Mouse (Mus musculus): ENCODE results near the gene H2al1f. TPM values are rescaled to one million over a fixed set of nuclear protein-coding genes. Genes with fewer than 3 reads are reported as not detected.
A peak's percentile ranks its signal among the peaks of the same experiment; 100 is the strongest.
"Not testable (repeated sequence)": the region's sequence is repeated elsewhere in the genome, so short reads cannot be mapped to it uniquely, and the experiment has no call there.

The H2al1f gene
- polyA plus RNA-seq (2015; fragmentation: Nextera tagmentation; extraction: Ambion mirVana) = not detected in 2 replicates

- not testable (repeated sequence) for H3K4me1 ChIP-seq (replicated peaks; ENCODE audit: control insufficient read depth, insufficient read depth, low read length); H3K36me3 ChIP-seq (ENCODE audit: control insufficient read depth, insufficient read depth, low read length); H3K4me2 ChIP-seq (ENCODE audit: low read depth, low read length); H3K27ac ChIP-seq (ENCODE audit: low read length); H3K9ac ChIP-seq (ENCODE audit: low read length); H3K27me3 ChIP-seq (ENCODE audit: control insufficient read depth, insufficient read depth, low read depth, low read length); H3K4me3 ChIP-seq (ENCODE audit: low read length); ATAC-seq (ENCODE audit: low read depth); H3K9me3 ChIP-seq (ENCODE audit: control insufficient read depth, low read length)
- no CpG with 5 or more reads among the region's 6 CpGs for WGBS
Measured at GRCm38 (mm10) chrX:11314858-11315257, at the start of gene H2al1f. TSS of gene H2al1f (plus strand) at chrX:11315158.

- Histone ChIP-seq H3K4me2 (ENCODE audit: low read depth, low read length) (no peak overlapping the region), H3K4me3 (ENCODE audit: low read length) (no peak overlapping the region), H3K4me1 (replicated peaks; ENCODE audit: control insufficient read depth, insufficient read depth, low read length) (no peaks in the 10 kb centered on the region), H3K36me3 (ENCODE audit: control insufficient read depth, insufficient read depth, low read length) (no peaks in the 10 kb centered on the region), H3K9me3 (ENCODE audit: control insufficient read depth, low read length) (no peaks in the 10 kb centered on the region), H3K27ac (ENCODE audit: low read length) (no peak overlapping the region), H3K27me3 (ENCODE audit: control insufficient read depth, insufficient read depth, low read depth, low read length) (no peaks in the 10 kb centered on the region), H3K9ac (ENCODE audit: low read length) (no peak overlapping the region)
- ATAC-seq (ENCODE audit: low read depth) = peak; percentile 86
- 28% methylated on average over 7 of the region's 7 CpGs for WGBS
Measured at GRCm38 (mm10) chrX:11267791-11268190, 47.2 kb upstream of the H2al1f start.

- Histone ChIP-seq H3K36me3 (ENCODE audit: control insufficient read depth, insufficient read depth, low read length) (no peaks in the 10 kb centered on the region), H3K9ac (ENCODE audit: low read length) (no peak overlapping the region), H3K4me2 (ENCODE audit: low read depth, low read length) (no peak overlapping the region), H3K9me3 (ENCODE audit: control insufficient read depth, low read length) (no peaks in the 10 kb centered on the region), H3K27me3 (ENCODE audit: control insufficient read depth, insufficient read depth, low read depth, low read length) (no peaks in the 10 kb centered on the region), H3K4me1 (replicated peaks; ENCODE audit: control insufficient read depth, insufficient read depth, low read length) (no peaks in the 10 kb centered on the region), H3K27ac (ENCODE audit: low read length) (no peak overlapping the region), H3K4me3 (ENCODE audit: low read length) (no peak overlapping the region)
- WGBS = 82% methylated on average over 3 of the region's 3 CpGs
- no peak for ATAC-seq (ENCODE audit: low read depth)
Measured at GRCm38 (mm10) chrX:11269074-11269473, 45.9 kb upstream of the H2al1f start.

GRCm38 (mm10) chrX:11273190-11273589 lies 41.8 kb upstream of the H2al1f start:
- Histone ChIP-seq H3K4me1 (replicated peaks; ENCODE audit: control insufficient read depth, insufficient read depth, low read length) (no peaks in the 10 kb centered on the region), H3K27me3 (ENCODE audit: control insufficient read depth, insufficient read depth, low read depth, low read length) (no peaks in the 10 kb centered on the region), H3K9me3 (ENCODE audit: control insufficient read depth, low read length) (no peaks in the 10 kb centered on the region), H3K4me3 (ENCODE audit: low read length) (no peak overlapping the region), H3K9ac (ENCODE audit: low read length) (no peak overlapping the region), H3K4me2 (ENCODE audit: low read depth, low read length) (no peak overlapping the region), H3K36me3 (ENCODE audit: control insufficient read depth, insufficient read depth, low read length) (no peaks in the 10 kb centered on the region), H3K27ac (ENCODE audit: low read length) (no peak overlapping the region)
- WGBS = 50% methylated on average over 3 of the region's 3 CpGs
- ATAC-seq (ENCODE audit: low read depth) = no peak

GRCm38 (mm10) chrX:11277083-11277482 lies 37.9 kb upstream of the H2al1f start:
- H3K4me2 ChIP-seq (ENCODE audit: low read depth, low read length) = no peak overlapping the region
- H3K9ac ChIP-seq (ENCODE audit: low read length) = no peak overlapping the region
- no peaks in the 10 kb centered on the region for H3K9me3 ChIP-seq (ENCODE audit: control insufficient read depth, low read length)
- no peak overlapping the region for H3K27ac ChIP-seq (ENCODE audit: low read length)
- H3K36me3 ChIP-seq (ENCODE audit: control insufficient read depth, insufficient read depth, low read length) = no peaks in the 10 kb centered on the region
- ATAC-seq (ENCODE audit: low read depth) = peak; percentile 51; the same call in 1 of the 2 replicates
- no peaks in the 10 kb centered on the region; the same call in 1 of the 2 replicates for H3K27me3 ChIP-seq (ENCODE audit: control insufficient read depth, insufficient read depth, low read depth, low read length)
- H3K4me3 ChIP-seq (ENCODE audit: low read length) = no peak overlapping the region
- no peaks in the 10 kb centered on the region for H3K4me1 ChIP-seq (replicated peaks; ENCODE audit: control insufficient read depth, insufficient read depth, low read length)
- WGBS = 44% methylated on average over 6 of the region's 6 CpGs

- Histone ChIP-seq H3K4me1 (replicated peaks; ENCODE audit: control insufficient read depth, insufficient read depth, low read length) (no peaks in the 10 kb centered on the region), H3K36me3 (ENCODE audit: control insufficient read depth, insufficient read depth, low read length) (no peaks in the 10 kb centered on the region), H3K27me3 (ENCODE audit: control insufficient read depth, insufficient read depth, low read depth, low read length) (no peaks in the 10 kb centered on the region; the same call in none of the 2 replicates), H3K4me3 (ENCODE audit: low read length) (no peak overlapping the region), H3K4me2 (ENCODE audit: low read depth, low read length) (no peak overlapping the region), H3K9me3 (ENCODE audit: control insufficient read depth, low read length) (0 out of 2 replicates have a peak, but pooled peaks cover 3% of the 10 kb centered on the region), H3K9ac (ENCODE audit: low read length) (no peak overlapping the region), H3K27ac (ENCODE audit: low read length) (no peak overlapping the region)
- ATAC-seq (ENCODE audit: low read depth) = no peak
- WGBS = 73% methylated on average over 2 of the region's 2 CpGs
Measured at GRCm38 (mm10) chrX:11280741-11281140, 34.2 kb upstream of the H2al1f start.

GRCm38 (mm10) chrX:11288306-11288882 lies 26.6 kb upstream of the H2al1f start:
- no peak overlapping the region for H3K9ac ChIP-seq (ENCODE audit: low read length)
- no peaks in the 10 kb centered on the region for H3K36me3 ChIP-seq (ENCODE audit: control insufficient read depth, insufficient read depth, low read length)
- no peak overlapping the region for H3K4me3 ChIP-seq (ENCODE audit: low read length)
- H3K9me3 ChIP-seq (ENCODE audit: control insufficient read depth, low read length) = no peaks in the 10 kb centered on the region
- no peaks in the 10 kb centered on the region for H3K4me1 ChIP-seq (replicated peaks; ENCODE audit: control insufficient read depth, insufficient read depth, low read length)
- H3K27ac ChIP-seq (ENCODE audit: low read length) = no peak overlapping the region
- H3K4me2 ChIP-seq (ENCODE audit: low read depth, low read length) = no peak overlapping the region
- ATAC-seq (ENCODE audit: low read depth) = peak; percentile 68
- WGBS = 45% methylated on average over 14 of the region's 14 CpGs
- no peaks in the 10 kb centered on the region; the same call in 1 of the 2 replicates for H3K27me3 ChIP-seq (ENCODE audit: control insufficient read depth, insufficient read depth, low read depth, low read length)

GRCm38 (mm10) chrX:11289244-11289643 lies 25.7 kb upstream of the H2al1f start:
- no peaks in the 10 kb centered on the region for H3K36me3 ChIP-seq (ENCODE audit: control insufficient read depth, insufficient read depth, low read length)
- H3K4me1 ChIP-seq (replicated peaks; ENCODE audit: control insufficient read depth, insufficient read depth, low read length) = no peaks in the 10 kb centered on the region
- no peak overlapping the region for H3K27ac ChIP-seq (ENCODE audit: low read length)
- WGBS = 76% methylated on average over 4 of the region's 4 CpGs
- H3K4me2 ChIP-seq (ENCODE audit: low read depth, low read length) = no peak overlapping the region
- no peaks in the 10 kb centered on the region for H3K9me3 ChIP-seq (ENCODE audit: control insufficient read depth, low read length)
- no peak overlapping the region for H3K9ac ChIP-seq (ENCODE audit: low read length)
- no peak overlapping the region for H3K4me3 ChIP-seq (ENCODE audit: low read length)
- H3K27me3 ChIP-seq (ENCODE audit: control insufficient read depth, insufficient read depth, low read depth, low read length) = no peaks in the 10 kb centered on the region; the same call in 1 of the 2 replicates
- ATAC-seq (ENCODE audit: low read depth) = no peak

GRCm38 (mm10) chrX:11298957-11299356 lies 16.0 kb upstream of the H2al1f start, which contains the start of gene H2al1a:
TSS of gene H2al1a (plus strand) at chrX:11299257.
- no CpG with 5 or more reads among the region's 3 CpGs for WGBS
- not testable (repeated sequence) for H3K27me3 ChIP-seq (ENCODE audit: control insufficient read depth, insufficient read depth, low read depth, low read length); ATAC-seq (ENCODE audit: low read depth); H3K9ac ChIP-seq (ENCODE audit: low read length); H3K36me3 ChIP-seq (ENCODE audit: control insufficient read depth, insufficient read depth, low read length); H3K9me3 ChIP-seq (ENCODE audit: control insufficient read depth, low read length); H3K4me1 ChIP-seq (replicated peaks; ENCODE audit: control insufficient read depth, insufficient read depth, low read length); H3K4me3 ChIP-seq (ENCODE audit: low read length); H3K4me2 ChIP-seq (ENCODE audit: low read depth, low read length); H3K27ac ChIP-seq (ENCODE audit: low read length)
